ENCODE assay signal across 17 mouse cellular contexts in the genomic region with DNA sequence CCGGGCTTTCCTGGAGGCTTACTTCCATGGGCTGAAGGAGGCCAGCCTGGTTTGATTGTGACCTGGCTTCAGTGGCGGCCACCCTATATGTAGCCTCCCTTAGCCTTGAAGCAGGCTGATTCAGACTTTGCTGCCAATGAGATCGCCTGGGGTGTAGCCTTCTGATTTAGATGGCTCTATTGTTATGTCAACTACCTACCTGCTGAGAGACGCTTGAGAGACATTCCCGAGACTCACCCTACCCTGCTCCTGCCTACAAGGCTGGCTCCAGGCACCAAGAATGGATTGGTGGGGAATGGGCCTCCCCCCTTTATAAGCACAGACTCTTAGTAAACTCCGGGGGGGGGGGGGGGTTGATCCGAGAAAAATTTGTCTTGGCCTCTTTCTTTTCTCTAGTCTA. TPM values are rescaled to one million over a fixed set of nuclear protein-coding genes. Genes with fewer than 3 reads are reported as not detected.
A peak's percentile ranks its signal among the peaks of the same experiment; 100 is the strongest.
DNase-seq lines count a peak whose midpoint lies in the region; ATAC-seq lines count a peak whose summit lies in the region.
"Had no signal": no experiment of that assay in that cellular context is flagged by ENCODE, and none has a peak within 500 bp of the region (broad histone marks: within the 10 kb centered on the region; RNA-seq: fewer than 3 reads in every experiment).

No protein-coding gene starts in this region.

- 0 out of 2 replicates have a peak overlapping the region, but pooled peaks have one; percentile 95 for H3K4me2 ChIP-seq in liver, embryonic 13.5 days
- H3K4me2 ChIP-seq: neural tube, embryonic 12.5 days had no signal

- H3K9me3 ChIP-seq in liver, embryonic 13.5 days (replicated peaks), result no peaks in the 10 kb centered on the region
- H3K9me3 ChIP-seq: limb, embryonic 10.5 days; midbrain, embryonic 10.5 days; neural tube, embryonic 12.5 days had no signal

- WGBS in liver, embryonic 13.5 days (ENCODE audit: insufficient replicate concordance), result 59% methylated on average over 7 of the region's 7 CpGs
- 78% methylated on average over 7 of the region's 7 CpGs for WGBS in macrophage (ENCODE audit: missing documents)

- H3K36me3 ChIP-seq in liver, embryonic 13.5 days, result peaks cover 6% of the 10 kb centered on the region
- H3K36me3 ChIP-seq in macrophage (ENCODE audit: inconsistent target), result peaks cover 37% of the 10 kb centered on the region
- H3K36me3 ChIP-seq: limb, embryonic 10.5 days; midbrain, embryonic 10.5 days; neural tube, embryonic 12.5 days had no signal

- peaks cover 5% of the 10 kb centered on the region for H3K27me3 ChIP-seq in liver, embryonic 13.5 days

- H3K4me3 ChIP-seq in liver, embryonic 13.5 days (replicated peaks), result no peak overlapping the region
- H3K4me3 ChIP-seq in macrophage (ENCODE audit: inconsistent target), result peak overlapping the region; percentile 98
- H3K4me3 ChIP-seq: limb, embryonic 10.5 days; midbrain, embryonic 10.5 days; neural tube, embryonic 12.5 days had no signal

- H3K79me2 ChIP-seq in macrophage (ENCODE audit: inconsistent target), result peaks cover 97% of the 10 kb centered on the region

- no peak for ATAC-seq in liver, embryonic 13.5 days (ENCODE audit: low read depth)
- ATAC-seq: forebrain, embryonic 16.5 days had no signal

- H3K4me1 ChIP-seq in liver, embryonic 13.5 days (replicated peaks), result peaks cover 53% of the 10 kb centered on the region

- H3K27ac ChIP-seq in liver, embryonic 13.5 days, result no peak overlapping the region
- H3K27ac ChIP-seq in macrophage, result no peak overlapping the region
- H3K27ac ChIP-seq: limb, embryonic 10.5 days; midbrain, embryonic 10.5 days; neural tube, embryonic 12.5 days had no signal

- H3K9ac ChIP-seq in liver, embryonic 13.5 days, result no peak overlapping the region
- H3K9ac ChIP-seq: neural tube, embryonic 12.5 days had no signal

- DNase-seq in liver, embryonic 13.5 days, result no peak
- DNase-seq in liver, result no peak
- peak; percentile 99 for DNase-seq in ES-CJ7 (ENCODE audit: low read depth, low spot score)
- peak; percentile 97 for DNase-seq in ZHBTc4 (ENCODE audit: low read depth, low spot score)
- DNase-seq in urinary bladder, postnatal 36 days (ENCODE audit: low spot score in 2 of 2), result no peak
- DNase-seq in testis, postnatal 14 days (ENCODE audit: low spot score), result no peak
- DNase-seq: adrenal gland, postnatal 25 days; cerebellum, adult 2 months; kidney, postnatal 14 days; lung, adult 18-20 months; right cerebral cortex, postnatal 14 days; thymus, postnatal 36 days had no signal

RNA-seq across cellular contexts. Expression of a gene that starts 2.5 kb away (rescaled TPM):
- polyA plus RNA-seq in liver, embryonic 13.5 days (2015; fragmentation: Nextera tagmentation; extraction: Ambion mirVana), result 3.1 and 3.2 TPM in 2 replicates
- 1,000 to 10,000 TPM in 24 of 26 experiments, 100 to 1,000 TPM in 2; 863 to 6,071 (median 2,924) TPM for total RNA-seq in macrophage (2018; cell fraction: chromatin; rRNA removed)
- 1,000 to 10,000 TPM in 6 of 26 experiments, 100 to 1,000 TPM in 20; 270 to 1,278 (median 522) TPM for total RNA-seq in macrophage (2018; cell fraction: cytosol; rRNA removed)
- total RNA-seq in macrophage (2018; cell fraction: nucleus; rRNA removed), result 1,000 to 10,000 TPM in 16 of 26 experiments, 100 to 1,000 TPM in 10; 480 to 3,234 (median 2,295) TPM
- polyA plus RNA-seq in macrophage (2018), result 207 to 477 TPM (median 276 TPM) in 3 replicates

RNA-seq across cellular contexts. Expression of a gene that starts 40.0 kb away (rescaled TPM):
- 1.4 and 1.8 TPM in 2 replicates for polyA plus RNA-seq in liver, embryonic 13.5 days (2015; fragmentation: Nextera tagmentation; extraction: Ambion mirVana)
- total RNA-seq in macrophage (2018; cell fraction: chromatin; rRNA removed), result 100 to 1,000 TPM in 9 of 26 experiments, 10 to 100 TPM in 17; 15.5 to 377 (median 67.8) TPM
- 10 to 100 TPM in 25 of 26 experiments, 1 to 10 TPM in 1; 9.5 to 65.6 (median 19.1) TPM for total RNA-seq in macrophage (2018; cell fraction: cytosol; rRNA removed)
- total RNA-seq in macrophage (2018; cell fraction: nucleus; rRNA removed), result 100 to 1,000 TPM in 9 of 26 experiments, 10 to 100 TPM in 17; 14.8 to 287 (median 44.4) TPM
- polyA plus RNA-seq in macrophage (2018), result 18.1 to 63.0 TPM (median 27.9 TPM) in 3 replicates

RNA-seq across cellular contexts. Expression of a gene that starts 40.1 kb away (rescaled TPM):
- 2.2 and 2.7 TPM in 2 replicates for polyA plus RNA-seq in liver, embryonic 13.5 days (2015; fragmentation: Nextera tagmentation; extraction: Ambion mirVana)
- 10 to 100 TPM in 16 of 26 experiments, 1 to 10 TPM in 10; 1.5 to 56.9 (median 13.5) TPM for total RNA-seq in macrophage (2018; cell fraction: chromatin; rRNA removed)
- total RNA-seq in macrophage (2018; cell fraction: cytosol; rRNA removed), result 10 to 100 TPM; 22.7 to 73.8 (median 37.7) TPM
- 10 to 100 TPM in 25 of 26 experiments, 1 to 10 TPM in 1; 8.5 to 92.5 (median 49.4) TPM for total RNA-seq in macrophage (2018; cell fraction: nucleus; rRNA removed)
- 29.1 to 46.3 TPM (median 41.6 TPM) in 3 replicates for polyA plus RNA-seq in macrophage (2018)

Comparison
In these comparisons a context has a peak if more than half of its experiments do, and no peak if none do; other contexts are left out.
1. DNase-seq: peak in ES-CJ7 (single experiment) and ZHBTc4 (single experiment); none in liver, embryonic 13.5 days (single experiment), liver (single experiment), urinary bladder, postnatal 36 days (0 of 2) and testis, postnatal 14 days (single experiment).
2. RNA of a gene that starts 2.5 kb away (polyA plus RNA-seq): 207 to 477 TPM in macrophage; 3.1 to 3.2 TPM in liver, embryonic 13.5 days; every median in the first group is over 10 times any median in the second.